Mouse (Mus musculus): ENCODE data around the gene Arl5c. TPM values are rescaled to one million over a fixed set of nuclear protein-coding genes. Genes with fewer than 3 reads are reported as not detected.
"Not testable (repeated sequence)": the region's sequence is repeated elsewhere in the genome, so short reads cannot be mapped to it uniquely, and the experiment has no call there.

Arl5c gene
- polyA plus RNA-seq, 1 experiment from 2014 or later = 7.3 TPM

DNA sequence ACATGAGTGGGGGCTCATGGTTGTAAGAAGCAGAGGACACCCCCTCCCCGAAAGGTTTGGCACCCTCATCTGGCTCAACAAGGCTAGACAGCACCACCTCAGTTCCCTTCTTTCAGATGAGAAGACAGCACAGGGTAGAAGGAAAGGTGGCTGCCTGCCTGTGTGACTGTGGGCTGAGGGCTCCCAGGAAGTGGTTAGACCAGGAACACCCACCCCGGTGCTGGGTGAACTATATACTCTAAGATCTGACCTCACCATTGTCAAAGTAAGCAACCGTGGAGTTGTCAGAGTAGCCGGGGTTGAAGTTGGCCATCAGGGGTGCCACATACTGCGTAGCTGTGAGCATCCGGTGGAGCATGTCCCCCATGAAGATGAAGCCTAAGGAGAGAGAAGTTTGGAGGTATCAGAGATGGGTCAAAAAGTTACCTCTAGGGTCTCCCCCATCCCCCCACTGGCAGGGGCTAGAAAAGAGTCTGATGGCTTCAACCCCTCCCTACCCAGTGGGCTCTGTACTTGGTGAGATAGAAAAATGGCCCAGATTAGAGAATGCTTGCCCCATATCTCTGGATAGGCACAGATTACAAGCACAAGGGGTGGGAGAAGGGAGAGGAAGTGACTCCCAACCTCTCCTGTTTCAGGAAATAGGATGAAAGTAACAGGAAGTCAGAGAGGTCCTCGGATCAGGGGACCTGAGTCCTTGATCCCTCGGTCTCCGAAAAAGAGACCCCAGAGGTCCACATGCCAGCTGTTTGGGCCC, 40.7 kb downstream of the Arl5c start:
- no peak for ATAC-seq (ENCODE audit: low FRiP score, low TSS enrichment)
- Histone ChIP-seq H3K9me3 (ENCODE audit: low read length) (no peaks in the 10 kb centered on the region), H3K27me3 (ENCODE audit: insufficient read depth, low read length) (no peaks in the 10 kb centered on the region), H3K27ac (ENCODE audit: low read length) (no peak overlapping the region), H3K4me3 (ENCODE audit: low read length) (no peak overlapping the region), H3K4me2 (replicated peaks; ENCODE audit: low read depth, low read length) (no peak overlapping the region), H3K9ac (replicated peaks; ENCODE audit: low read length) (no peak overlapping the region), H3K36me3 (ENCODE audit: insufficient read depth, low read length) (no peaks in the 10 kb centered on the region), H3K4me1 (ENCODE audit: insufficient read depth, low read length) (peaks cover 18% of the 10 kb centered on the region; the same call in 1 of the 2 replicates)
- WGBS = 69% methylated on average over 9 of the region's 9 CpGs

DNA sequence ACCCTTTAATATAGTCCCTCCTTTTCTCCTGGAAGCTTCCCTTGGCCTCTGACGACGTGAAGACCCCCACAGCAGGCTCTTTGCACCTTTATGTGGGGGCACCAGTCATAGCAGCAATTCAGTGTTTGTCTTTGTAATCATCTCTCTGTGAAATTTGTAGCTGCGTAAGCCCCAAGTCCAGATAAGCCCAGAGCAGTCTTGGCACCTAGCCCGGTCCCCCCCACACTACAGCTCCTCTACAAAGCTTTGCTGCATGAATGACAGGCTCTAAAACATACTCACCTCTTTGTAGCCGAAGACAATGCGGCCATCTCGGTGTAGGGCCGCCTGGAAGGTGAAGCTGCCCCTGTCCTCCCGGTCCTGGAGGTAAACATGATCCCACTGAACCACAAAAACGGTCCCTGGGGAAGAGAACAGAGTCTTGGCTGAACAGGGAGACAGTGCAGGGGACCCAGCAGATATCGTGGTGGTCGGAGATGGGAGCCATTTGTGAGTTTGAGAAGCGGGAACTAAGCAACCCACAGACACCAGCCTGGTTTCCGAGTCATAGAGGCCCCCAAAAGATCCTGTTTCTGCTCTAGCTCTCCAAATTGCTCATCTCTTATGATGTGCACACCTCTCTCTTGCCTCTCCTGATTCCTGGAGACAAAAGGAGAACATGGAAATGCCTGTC, 41.4 kb downstream of the Arl5c start:
- no peak for ATAC-seq (ENCODE audit: low FRiP score, low TSS enrichment)
- Histone ChIP-seq H3K4me2 (replicated peaks; ENCODE audit: low read depth, low read length) (no peak overlapping the region), H3K4me1 (ENCODE audit: insufficient read depth, low read length) (peaks cover 21% of the 10 kb centered on the region; the same call in 1 of the 2 replicates), H3K36me3 (ENCODE audit: insufficient read depth, low read length) (no peaks in the 10 kb centered on the region), H3K9me3 (ENCODE audit: low read length) (no peaks in the 10 kb centered on the region), H3K9ac (replicated peaks; ENCODE audit: low read length) (no peak overlapping the region), H3K27me3 (ENCODE audit: insufficient read depth, low read length) (no peaks in the 10 kb centered on the region), H3K4me3 (ENCODE audit: low read length) (no peak overlapping the region), H3K27ac (ENCODE audit: low read length) (no peak overlapping the region)
- WGBS = 51% methylated on average over 14 of the region's 14 CpGs

DNA sequence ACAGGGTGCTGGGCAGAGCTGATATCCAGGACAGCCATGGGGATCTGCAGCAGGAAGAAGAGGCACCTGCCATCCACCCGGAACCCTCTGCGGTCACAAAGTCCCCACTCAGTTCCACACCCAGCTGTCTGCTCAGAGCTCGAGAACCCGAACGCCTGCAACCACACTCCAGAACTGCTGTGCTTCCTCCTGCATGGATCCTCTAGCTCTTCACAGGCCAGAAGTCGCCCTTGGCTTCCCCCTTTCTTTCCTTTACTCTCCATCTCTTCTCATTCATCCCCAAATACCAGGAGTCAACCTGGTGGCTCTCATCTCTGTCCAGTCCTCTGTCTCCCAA, 42.1 kb downstream of the Arl5c start:
- ATAC-seq (ENCODE audit: low FRiP score, low TSS enrichment) = no peak
- Histone ChIP-seq H3K9ac (replicated peaks; ENCODE audit: low read length) (no peak overlapping the region), H3K4me1 (ENCODE audit: insufficient read depth, low read length) (peaks cover 19% of the 10 kb centered on the region; the same call in 1 of the 2 replicates), H3K36me3 (ENCODE audit: insufficient read depth, low read length) (no peaks in the 10 kb centered on the region), H3K9me3 (ENCODE audit: low read length) (no peaks in the 10 kb centered on the region), H3K4me3 (ENCODE audit: low read length) (no peak overlapping the region), H3K27ac (ENCODE audit: low read length) (no peak overlapping the region), H3K27me3 (ENCODE audit: insufficient read depth, low read length) (no peaks in the 10 kb centered on the region), H3K4me2 (replicated peaks; ENCODE audit: low read depth, low read length) (no peak overlapping the region)
- 86% methylated on average over 6 of the region's 6 CpGs for WGBS

DNA sequence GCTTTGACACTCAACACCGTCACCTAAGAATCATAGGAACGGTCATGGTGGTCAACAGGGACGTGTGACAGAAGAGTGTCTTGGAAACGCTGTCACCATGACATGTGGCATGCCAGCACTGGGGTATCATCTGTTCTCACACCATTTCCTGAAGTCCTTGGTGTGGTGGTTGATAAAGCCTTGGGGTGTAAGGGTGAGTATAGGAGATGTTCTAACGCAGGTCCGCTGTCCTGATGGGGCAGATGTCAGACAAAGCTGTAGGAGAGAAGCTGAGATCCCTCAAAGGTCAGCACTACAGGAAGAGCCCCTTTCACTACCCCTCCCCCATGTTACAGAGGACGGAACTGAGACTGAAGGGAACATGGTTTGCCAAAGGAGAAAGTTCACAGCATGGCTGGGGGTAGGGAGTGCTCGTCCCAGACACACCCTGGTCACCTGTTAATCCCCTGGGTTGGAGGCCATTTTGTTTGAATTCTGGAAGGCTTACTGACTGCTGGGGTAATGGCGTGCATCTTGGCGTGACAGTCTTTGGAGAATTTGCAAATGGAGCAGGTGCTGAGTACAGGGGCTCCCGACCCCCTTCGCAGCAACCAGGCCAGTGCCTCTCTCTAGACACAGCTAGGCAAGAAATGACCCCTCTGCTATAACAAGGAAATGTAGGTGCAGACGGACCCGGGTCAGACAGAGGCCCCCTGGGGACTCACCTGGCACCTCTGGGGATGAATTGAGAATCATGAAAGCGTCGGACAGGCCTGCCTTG, 42.6 kb downstream of the Arl5c start:
- 69% methylated on average over 16 of the region's 16 CpGs for WGBS
- Histone ChIP-seq H3K36me3 (ENCODE audit: insufficient read depth, low read length) (no peaks in the 10 kb centered on the region), H3K27ac (ENCODE audit: low read length) (no peak overlapping the region), H3K4me2 (replicated peaks; ENCODE audit: low read depth, low read length) (no peak overlapping the region), H3K9ac (replicated peaks; ENCODE audit: low read length) (no peak overlapping the region), H3K9me3 (ENCODE audit: low read length) (no peaks in the 10 kb centered on the region), H3K4me3 (ENCODE audit: low read length) (no peak overlapping the region), H3K27me3 (ENCODE audit: insufficient read depth, low read length) (no peaks in the 10 kb centered on the region), H3K4me1 (ENCODE audit: insufficient read depth, low read length) (peaks cover 19% of the 10 kb centered on the region; the same call in 1 of the 2 replicates)
- no peak for ATAC-seq (ENCODE audit: low FRiP score, low TSS enrichment)

DNA sequence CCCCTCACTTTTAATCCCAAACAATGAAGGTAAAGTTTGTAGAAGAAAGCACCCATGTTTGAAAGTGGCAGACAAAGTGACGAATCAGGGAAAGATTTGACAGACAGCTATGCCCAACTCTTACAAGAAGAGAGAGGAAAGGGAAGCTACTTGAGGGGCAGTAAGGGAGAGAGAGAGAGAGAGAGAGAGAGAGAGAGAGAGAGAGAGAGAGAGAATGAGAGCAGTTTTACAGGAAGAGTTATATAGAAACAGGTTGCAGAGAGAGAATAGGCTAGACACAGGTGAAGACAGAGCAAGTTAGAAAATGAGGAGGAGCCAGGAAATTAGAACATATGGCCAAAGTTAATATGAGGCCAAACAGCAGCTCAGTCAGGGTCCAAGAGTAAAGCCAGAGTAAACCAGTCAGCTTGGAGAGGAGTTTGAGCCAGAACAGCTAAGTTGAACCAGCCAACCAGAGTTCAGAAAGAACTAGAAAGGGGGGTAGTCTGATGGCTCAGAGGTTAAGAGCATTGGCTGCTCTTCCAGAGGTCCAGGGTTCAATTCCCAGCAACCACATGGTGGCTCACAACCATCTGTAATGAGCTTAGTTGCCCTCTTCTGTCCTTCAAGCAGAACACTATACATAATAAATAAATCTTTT, 43.5 kb downstream of the Arl5c start:
- Histone ChIP-seq H3K4me2 (replicated peaks; ENCODE audit: low read depth, low read length) (no peak overlapping the region), H3K27ac (ENCODE audit: low read length) (no peak overlapping the region), H3K4me3 (ENCODE audit: low read length) (no peak overlapping the region), H3K4me1 (ENCODE audit: insufficient read depth, low read length) (peaks cover 18% of the 10 kb centered on the region; the same call in 1 of the 2 replicates), H3K27me3 (ENCODE audit: insufficient read depth, low read length) (no peaks in the 10 kb centered on the region), H3K9ac (replicated peaks; ENCODE audit: low read length) (no peak overlapping the region), H3K36me3 (ENCODE audit: insufficient read depth, low read length) (no peaks in the 10 kb centered on the region), H3K9me3 (ENCODE audit: low read length) (no peaks in the 10 kb centered on the region)
- ATAC-seq (ENCODE audit: low FRiP score, low TSS enrichment) = no peak
- 87% methylated on average over 1 of the region's 1 CpGs for WGBS

DNA sequence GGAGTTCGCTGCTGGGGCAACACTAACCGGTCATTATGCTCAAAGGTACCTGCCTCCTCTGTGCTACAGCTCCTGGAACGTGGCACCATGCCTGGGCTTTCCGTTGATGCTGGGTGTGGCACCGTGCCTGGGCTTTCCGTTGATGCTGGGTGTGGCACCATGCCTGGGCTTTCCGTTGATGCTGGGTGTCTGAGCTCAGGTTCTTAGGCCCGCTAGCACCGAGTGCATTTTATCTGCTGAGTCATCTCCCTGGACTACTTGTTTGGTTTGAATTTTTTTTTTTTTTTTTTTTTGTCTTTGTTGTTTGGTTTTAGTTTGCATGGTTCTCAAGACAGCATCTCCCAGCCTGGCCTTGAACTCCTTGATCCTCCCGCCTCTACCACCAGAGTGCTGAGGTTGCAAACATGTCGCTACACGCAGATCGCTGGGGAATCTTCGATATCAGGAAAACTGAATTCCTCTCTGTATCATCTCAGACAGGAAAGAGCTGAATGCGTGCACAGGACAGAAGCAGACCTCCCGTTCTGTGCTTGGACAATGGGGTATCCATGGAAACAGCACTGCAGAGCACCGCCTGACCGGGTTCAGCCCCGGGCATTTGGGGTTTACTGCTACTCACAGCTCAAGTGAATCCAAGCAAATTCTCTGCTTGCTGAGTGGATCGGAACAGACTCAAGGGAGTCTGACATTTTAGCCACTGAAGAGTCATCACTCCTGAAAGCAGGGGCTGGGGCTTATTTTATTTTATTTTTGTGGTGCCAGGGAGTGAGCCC, 46.1 kb downstream of the Arl5c start:
- Histone ChIP-seq H3K27me3 (ENCODE audit: insufficient read depth, low read length) (no peaks in the 10 kb centered on the region), H3K27ac (ENCODE audit: low read length) (no peak overlapping the region), H3K4me1 (ENCODE audit: insufficient read depth, low read length) (peaks cover 12% of the 10 kb centered on the region; the same call in 1 of the 2 replicates), H3K4me3 (ENCODE audit: low read length) (no peak overlapping the region), H3K9ac (replicated peaks; ENCODE audit: low read length) (no peak overlapping the region), H3K4me2 (replicated peaks; ENCODE audit: low read depth, low read length) (no peak overlapping the region), H3K36me3 (ENCODE audit: insufficient read depth, low read length) (no peaks in the 10 kb centered on the region), H3K9me3 (ENCODE audit: low read length) (no peaks in the 10 kb centered on the region)
- 55% methylated on average over 20 of the region's 20 CpGs for WGBS
- ATAC-seq (ENCODE audit: low FRiP score, low TSS enrichment) = no peak

DNA sequence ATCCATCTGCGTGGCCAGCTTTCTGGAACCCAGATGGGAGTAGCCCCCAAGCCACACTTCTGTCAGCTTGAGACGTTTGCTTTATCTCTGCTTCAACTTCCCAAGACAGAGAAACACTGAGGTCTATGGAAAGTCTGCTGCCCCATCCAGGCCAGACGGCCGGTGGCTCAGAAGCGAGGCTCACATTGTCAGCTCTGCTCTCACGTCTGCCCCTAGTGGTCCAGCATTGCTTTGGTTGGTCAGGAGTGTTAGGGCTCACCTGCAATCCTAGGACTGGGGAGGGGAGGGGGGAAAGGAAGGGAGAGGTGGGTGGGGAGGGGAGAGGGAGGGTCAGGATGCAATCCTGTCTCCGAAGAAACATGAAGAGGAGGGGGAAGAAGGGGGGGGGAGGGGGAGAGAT, 48.6 kb downstream of the Arl5c start:
- ATAC-seq (ENCODE audit: low FRiP score, low TSS enrichment) = no peak
- Histone ChIP-seq H3K36me3 (ENCODE audit: insufficient read depth, low read length) (no peaks in the 10 kb centered on the region), H3K9me3 (ENCODE audit: low read length) (no peaks in the 10 kb centered on the region), H3K9ac (replicated peaks; ENCODE audit: low read length) (no peak overlapping the region), H3K4me1 (ENCODE audit: insufficient read depth, low read length) (peaks cover 4% of the 10 kb centered on the region; the same call in 1 of the 2 replicates), H3K4me3 (ENCODE audit: low read length) (no peak overlapping the region), H3K27ac (ENCODE audit: low read length) (no peak overlapping the region), H3K4me2 (replicated peaks; ENCODE audit: low read depth, low read length) (no peak overlapping the region), H3K27me3 (ENCODE audit: insufficient read depth, low read length) (no peaks in the 10 kb centered on the region)
- 14% methylated on average over 7 of the region's 7 CpGs for WGBS

DNA sequence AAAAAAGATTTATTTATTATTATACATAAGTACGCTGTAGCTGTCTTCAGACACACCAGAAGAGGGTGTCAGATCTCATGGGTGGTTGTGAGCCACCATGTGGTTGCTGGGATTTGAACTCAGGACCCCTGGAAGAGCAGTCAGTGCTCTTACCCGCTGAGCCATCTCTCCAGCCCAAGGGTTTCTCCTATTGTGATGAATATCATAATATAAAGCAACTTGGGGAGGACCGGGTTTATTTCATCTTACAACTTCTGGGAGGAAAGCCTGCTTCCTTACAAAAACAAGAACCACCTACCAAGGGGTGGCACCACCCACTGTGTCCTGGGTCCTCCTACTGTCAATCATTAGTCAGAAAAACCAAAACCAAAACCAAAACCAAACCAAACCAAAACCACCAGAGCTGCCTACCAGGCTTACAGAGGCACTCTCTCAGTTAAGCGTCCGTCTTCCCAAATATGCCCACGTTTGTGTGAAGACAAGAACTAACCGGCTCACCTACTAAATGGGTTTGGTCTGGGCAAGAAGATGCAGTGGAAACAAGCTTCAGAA, 50.2 kb downstream of the Arl5c start:
- WGBS = 91% methylated on average over 7 of the region's 7 CpGs
- H3K27me3 ChIP-seq (ENCODE audit: insufficient read depth, low read length); H3K4me1 ChIP-seq (ENCODE audit: insufficient read depth, low read length); H3K4me3 ChIP-seq (ENCODE audit: low read length); H3K9ac ChIP-seq (replicated peaks; ENCODE audit: low read length); H3K27ac ChIP-seq (ENCODE audit: low read length); H3K36me3 ChIP-seq (ENCODE audit: insufficient read depth, low read length); ATAC-seq (ENCODE audit: low FRiP score, low TSS enrichment); H3K9me3 ChIP-seq (ENCODE audit: low read length); H3K4me2 ChIP-seq (replicated peaks; ENCODE audit: low read depth, low read length): not testable (repeated sequence)

DNA sequence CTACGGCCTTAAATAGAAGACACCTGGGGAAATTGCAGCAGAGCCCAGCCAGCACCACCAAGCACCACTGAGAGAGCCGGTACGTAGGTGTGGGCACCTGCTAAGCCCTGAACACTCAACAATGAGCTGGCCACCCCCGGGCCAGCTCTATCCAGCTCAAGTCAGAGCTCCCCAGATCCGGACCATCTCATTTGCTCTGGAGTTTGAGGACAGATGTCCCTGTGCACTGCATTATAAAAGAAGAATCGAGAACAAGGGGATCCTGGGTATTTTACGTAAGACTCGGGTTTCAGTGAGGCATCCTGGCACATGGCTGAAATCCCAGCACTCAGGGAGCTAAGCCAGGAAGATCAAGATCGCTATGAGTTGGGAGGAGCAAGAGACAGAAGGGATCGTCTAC, 51.0 kb downstream of the Arl5c start:
- H3K4me2 ChIP-seq (replicated peaks; ENCODE audit: low read depth, low read length) = no peak overlapping the region
- 86% methylated on average over 10 of the region's 10 CpGs for WGBS
- no peak overlapping the region for H3K27ac ChIP-seq (ENCODE audit: low read length)
- no peaks in the 10 kb centered on the region for H3K27me3 ChIP-seq (ENCODE audit: insufficient read depth, low read length)
- no peak overlapping the region for H3K9ac ChIP-seq (replicated peaks; ENCODE audit: low read length)
- no peak for ATAC-seq (ENCODE audit: low FRiP score, low TSS enrichment)
- peaks cover 2% of the 10 kb centered on the region; the same call in 1 of the 2 replicates for H3K4me1 ChIP-seq (ENCODE audit: insufficient read depth, low read length)
- no peaks in the 10 kb centered on the region for H3K36me3 ChIP-seq (ENCODE audit: insufficient read depth, low read length)
- no peaks in the 10 kb centered on the region for H3K9me3 ChIP-seq (ENCODE audit: low read length)
- no peak overlapping the region for H3K4me3 ChIP-seq (ENCODE audit: low read length)
